Mouse (Mus musculus): ENCODE results near the gene Cx3cl1.

The Cx3cl1 gene

DNA sequence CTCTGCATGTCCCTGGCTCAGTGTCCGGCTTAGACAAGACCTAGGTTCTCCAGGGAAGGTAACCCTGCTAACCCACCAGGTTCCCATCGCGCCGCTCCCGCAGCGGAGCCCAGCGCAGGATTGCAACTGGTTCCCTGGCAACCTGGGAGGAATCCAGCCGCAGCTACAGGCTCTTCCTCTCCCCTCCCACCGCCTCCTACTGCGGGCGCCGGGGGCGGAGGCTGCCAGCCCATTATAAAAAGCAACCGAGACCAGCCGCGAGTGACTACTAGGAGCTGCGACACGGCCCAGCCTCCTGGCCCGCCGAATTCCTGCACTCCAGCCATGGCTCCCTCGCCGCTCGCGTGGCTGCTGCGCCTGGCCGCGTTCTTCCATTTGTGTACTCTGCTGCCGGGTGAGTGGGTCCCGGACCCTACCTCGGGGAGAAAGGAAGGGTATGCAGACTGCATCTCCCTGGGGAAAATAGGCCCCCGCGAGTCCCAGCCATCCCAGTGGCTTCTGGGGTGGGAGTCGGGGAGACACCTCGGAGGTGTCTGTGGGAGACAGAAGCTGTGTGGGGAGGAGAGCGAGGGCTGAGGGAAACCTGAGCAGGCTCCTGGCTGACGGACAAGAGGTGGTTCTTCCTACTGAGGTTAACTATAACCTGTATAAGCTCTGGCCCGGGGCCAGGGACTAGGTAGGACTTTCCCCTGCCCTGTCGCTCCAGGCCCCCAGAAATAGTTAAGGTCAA lies at the start of gene Cx3cl1:
Gene Cx3cl1 (plus strand): TSS at position 69 of the 730 bp plus-strand sequence.
- no peak for DNase-seq (ENCODE audit: low read depth)

DNA sequence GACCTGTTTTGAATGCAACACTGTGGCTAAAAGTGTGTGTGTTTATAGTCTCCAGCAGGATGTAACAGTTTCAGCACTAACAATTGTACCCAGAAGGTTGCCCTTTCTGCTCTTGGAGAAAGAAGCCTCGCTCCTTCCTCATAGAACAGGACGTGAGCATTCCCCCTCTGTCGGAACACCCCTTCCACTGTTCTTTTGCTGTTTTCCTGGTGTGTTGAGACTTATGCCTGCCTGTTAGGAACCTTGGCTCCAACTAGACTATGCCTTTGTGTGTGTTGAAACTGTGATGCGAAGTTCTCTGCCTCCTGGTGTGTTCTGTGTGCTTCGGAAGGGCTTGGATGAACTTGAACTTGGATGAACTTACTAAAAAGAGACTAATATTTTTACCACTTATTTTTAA lies 45.8 kb upstream of the Cx3cl1 start:
- DNase-seq (ENCODE audit: low read depth) = no peak

GRCm38 (mm10) chr8:94729301-94729700 lies 42.5 kb upstream of the Cx3cl1 start:
- DNase-seq (ENCODE audit: low read depth) = no peak

DNA sequence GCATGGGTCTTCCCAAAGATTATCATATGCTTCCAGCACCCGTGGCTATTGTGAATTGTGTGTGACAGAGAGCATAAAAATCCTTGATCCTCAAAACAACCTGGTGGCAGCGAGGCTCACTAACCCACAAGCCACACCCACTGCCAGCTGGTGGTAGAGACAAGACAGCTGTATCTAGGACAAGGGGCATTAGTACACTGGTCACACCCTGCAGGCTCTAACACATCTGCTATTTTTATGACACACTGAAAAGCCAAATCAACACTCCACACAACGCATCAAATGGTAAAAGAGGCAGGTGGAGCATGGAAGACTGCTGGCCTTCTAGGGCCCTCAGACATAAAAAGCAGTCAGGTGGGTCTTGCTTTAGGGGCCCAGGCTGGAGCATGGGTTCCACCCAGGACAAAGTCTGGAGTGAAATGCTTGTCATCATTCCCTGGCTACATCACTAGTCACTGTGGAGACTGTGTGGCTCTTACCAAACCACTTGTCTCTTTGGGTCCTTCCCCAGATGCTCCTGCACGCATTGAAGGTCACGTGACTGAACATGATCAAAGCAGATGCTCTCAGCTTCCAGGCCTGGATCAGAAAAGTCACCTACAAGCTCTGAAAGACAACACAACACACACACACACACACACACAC lies 37.9 kb upstream of the Cx3cl1 start:
- no peak for DNase-seq (ENCODE audit: low read depth)

DNA sequence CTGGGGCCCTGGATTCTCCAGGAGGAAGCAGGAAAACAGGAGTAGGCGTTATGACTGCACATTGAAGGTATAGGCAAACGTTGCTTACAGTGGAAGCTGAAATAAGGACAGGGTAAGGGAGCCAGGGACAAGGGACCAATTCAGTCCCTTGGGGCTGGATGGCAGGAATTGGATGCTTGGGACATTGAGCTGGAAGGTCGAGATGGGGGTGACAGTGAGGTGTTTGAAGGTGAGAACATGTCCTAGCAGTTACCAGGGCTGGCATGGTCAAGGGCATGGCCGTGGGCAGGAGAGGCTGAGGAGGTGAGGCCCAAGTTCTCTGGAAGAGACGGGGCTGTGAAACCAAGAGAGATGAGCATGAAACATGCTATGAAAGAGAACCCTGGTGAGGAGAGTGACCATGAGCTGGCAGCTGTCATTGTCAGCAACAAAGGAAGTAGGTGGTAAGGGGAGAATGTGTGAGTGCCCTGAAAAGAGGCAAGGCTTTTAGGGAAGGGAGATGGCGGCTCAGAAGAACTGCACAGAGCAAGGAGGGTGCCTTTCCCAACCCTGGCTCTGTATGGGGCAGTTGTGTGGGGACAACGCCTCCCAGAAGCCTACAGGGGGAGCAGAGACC lies 37.0 kb upstream of the Cx3cl1 start:
- no peak for DNase-seq (ENCODE audit: low read depth)

GRCm38 (mm10) chr8:94735426-94736094 lies 36.2 kb upstream of the Cx3cl1 start:
- DNase-seq (ENCODE audit: low read depth) = peak; percentile 4

GRCm38 (mm10) chr8:94739829-94740228 lies 32.0 kb upstream of the Cx3cl1 start:
- DNase-seq (ENCODE audit: low read depth) = no peak

DNA sequence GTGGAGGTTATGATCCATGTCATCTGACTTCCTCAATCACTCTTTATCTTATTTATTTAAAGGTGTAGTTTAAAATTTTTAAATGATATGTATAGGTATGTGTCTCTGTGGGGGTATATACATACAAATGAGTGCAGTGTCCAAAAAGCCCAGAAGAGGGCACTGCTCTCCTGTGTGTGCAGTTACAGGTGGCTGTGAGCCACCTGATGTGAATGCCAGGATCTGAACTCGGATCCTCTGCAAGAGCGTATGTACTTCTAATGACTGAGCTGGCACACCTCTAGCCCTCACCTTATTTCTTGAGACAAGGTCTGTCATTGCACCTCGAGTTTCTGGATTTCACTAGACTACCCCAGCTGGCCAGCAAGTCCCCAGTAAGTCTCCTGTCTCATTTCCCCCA lies 31.2 kb upstream of the Cx3cl1 start:
- no peak for DNase-seq (ENCODE audit: low read depth)

GRCm38 (mm10) chr8:94741726-94742125 lies 30.1 kb upstream of the Cx3cl1 start:
- no peak for DNase-seq (ENCODE audit: low read depth)

DNA sequence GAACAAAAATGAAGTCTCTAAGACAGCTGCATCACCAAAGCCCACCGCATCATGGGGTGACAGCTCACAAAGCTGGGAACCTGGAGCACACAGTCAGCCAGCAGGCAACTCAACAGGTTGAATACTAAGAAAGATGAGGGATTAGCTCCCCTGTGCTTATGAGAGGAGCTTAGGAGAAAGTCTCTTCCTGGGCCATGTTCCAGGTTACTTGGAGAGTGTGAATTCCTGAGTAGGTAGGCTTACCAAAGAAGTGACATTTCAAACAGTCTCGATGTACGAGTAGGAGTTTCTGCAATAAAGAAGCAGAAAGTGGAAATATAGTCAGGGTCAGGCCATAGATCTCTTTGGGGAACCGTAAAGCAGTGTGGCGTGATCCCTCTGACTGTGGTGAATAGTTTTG lies 27.3 kb upstream of the Cx3cl1 start:
- DNase-seq (ENCODE audit: low read depth) = no peak

- no peak for DNase-seq (ENCODE audit: low read depth)
Measured at GRCm38 (mm10) chr8:94744972-94745371, 26.8 kb upstream of the Cx3cl1 start.

DNA sequence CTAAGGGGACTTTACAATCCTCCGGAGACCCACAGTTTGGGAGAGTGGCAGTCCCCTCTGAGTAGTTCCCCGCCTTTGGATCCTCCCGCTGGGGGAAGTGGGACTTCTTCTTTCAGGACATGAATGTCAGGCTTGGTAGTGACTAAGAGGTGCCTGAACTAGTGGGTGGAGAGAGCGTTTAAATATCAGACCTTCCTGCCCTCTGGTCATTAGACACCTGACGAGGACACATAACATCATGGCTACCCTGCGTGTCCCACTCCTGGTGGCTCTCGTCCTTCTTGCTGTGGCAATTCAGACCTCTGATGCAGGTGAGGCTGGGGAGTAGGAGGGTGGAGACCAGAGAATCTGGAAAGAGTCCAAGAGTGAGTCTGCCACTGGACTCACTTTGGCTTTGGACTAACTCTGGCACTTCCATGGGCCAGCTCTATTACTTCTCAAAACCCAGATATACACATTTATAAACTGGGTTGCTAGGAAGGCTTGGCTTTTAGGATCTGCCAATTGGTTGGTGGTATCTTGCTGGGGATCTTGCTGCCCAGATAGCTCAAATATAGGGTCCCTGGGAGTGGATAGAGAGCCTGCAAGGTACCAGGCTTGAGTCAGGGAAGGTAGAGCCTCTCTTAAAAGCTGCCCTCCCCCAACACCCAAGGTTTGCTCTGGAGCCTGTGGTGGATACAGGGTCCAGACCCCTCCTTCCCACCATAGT lies 26.2 kb upstream of the Cx3cl1 start, which contains the start of gene Ccl22:
Gene Ccl22 (plus strand): TSS at position 115 of the 709 bp plus-strand sequence.
- no peak for DNase-seq (ENCODE audit: low read depth)

DNA sequence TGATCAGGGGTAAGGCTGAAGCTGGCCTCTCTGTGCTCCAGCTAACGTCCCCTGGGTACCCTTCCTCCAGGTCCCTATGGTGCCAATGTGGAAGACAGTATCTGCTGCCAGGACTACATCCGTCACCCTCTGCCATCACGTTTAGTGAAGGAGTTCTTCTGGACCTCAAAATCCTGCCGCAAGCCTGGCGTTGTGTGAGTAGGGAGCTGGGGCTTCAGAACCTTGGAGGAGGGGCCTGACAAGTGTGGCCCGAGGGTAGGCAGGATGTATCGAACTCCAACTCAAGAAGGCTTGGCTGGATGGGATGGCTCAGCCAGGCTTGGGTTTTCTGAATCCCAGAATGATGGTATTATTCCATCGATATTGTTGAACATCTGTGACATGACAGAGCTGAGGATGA lies 25.0 kb upstream of the Cx3cl1 start:
- DNase-seq (ENCODE audit: low read depth) = no peak

GRCm38 (mm10) chr8:94748363-94748762 lies 23.4 kb upstream of the Cx3cl1 start:
- DNase-seq (ENCODE audit: low read depth) = no peak

- no peak for DNase-seq (ENCODE audit: low read depth)
Measured at GRCm38 (mm10) chr8:94749942-94750341, 21.9 kb upstream of the Cx3cl1 start.

- DNase-seq (ENCODE audit: low read depth) = no peak
Measured at GRCm38 (mm10) chr8:94751023-94751849, 20.6 kb upstream of the Cx3cl1 start.

DNA sequence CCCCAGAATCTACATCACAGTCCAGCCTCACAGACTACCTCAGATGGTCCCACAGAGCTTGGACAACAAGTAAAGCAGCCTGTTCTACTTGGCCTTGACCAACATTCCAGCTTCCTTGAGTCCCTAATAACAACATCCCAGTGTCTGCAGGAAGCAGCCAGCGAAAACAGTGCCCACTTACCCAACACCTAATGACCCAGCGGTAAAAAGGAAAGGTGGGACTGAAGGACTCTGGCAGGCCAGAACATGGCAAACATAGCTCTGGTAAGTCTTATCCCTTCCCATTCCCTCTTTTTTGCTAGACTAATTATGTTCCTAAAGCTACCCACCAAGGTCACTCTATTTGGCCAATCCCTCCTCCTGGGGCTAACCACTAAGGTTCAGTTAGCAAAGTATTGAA lies 17.8 kb upstream of the Cx3cl1 start:
- no peak for DNase-seq (ENCODE audit: low read depth)

- no peak for DNase-seq (ENCODE audit: low read depth)
Measured at GRCm38 (mm10) chr8:94754486-94754885, 17.3 kb upstream of the Cx3cl1 start.

- DNase-seq (ENCODE audit: low read depth) = no peak
Measured at GRCm38 (mm10) chr8:94767035-94767434, 4.8 kb upstream of the Cx3cl1 start.

- DNase-seq (ENCODE audit: low read depth) = no peak
Measured at GRCm38 (mm10) chr8:94770945-94771344, 864 bp upstream of the Cx3cl1 start.

GRCm38 (mm10) chr8:94773048-94773447 lies 1.2 kb downstream of the Cx3cl1 start:
- no peak for DNase-seq (ENCODE audit: low read depth)

Measured in induced T-regulatory cell, adult 2 months (primary cell).